Mouse (Mus musculus): ENCODE measurements around the gene Cisd3. TPM values are rescaled to one million over a fixed set of nuclear protein-coding genes. Genes with fewer than 3 reads are reported as not detected.

Gene Cisd3
- total RNA-seq, 2 experiments from 2014 or later: 34.6 to 37.8 TPM

DNA sequence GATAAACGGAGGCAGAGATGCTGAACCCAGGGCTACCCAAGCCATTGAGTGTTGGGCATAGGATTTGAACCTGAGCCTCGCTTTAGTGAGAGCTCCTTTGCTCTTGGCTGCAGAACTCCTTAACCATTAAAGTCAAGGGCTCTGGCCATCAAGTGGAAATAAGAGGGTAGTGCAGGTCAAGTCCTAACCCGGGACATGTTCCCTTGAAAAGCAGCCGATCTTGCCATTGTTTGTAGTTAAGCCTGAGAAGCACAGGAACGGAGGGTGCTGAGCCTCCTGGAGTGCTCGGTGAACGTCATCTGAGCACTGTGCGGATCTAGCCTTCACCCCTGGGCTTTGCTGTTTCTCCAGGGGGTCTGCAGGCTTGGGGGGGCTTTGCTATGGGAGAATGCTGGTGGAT is 7.8 kb upstream of the Cisd3 start:
- no peak for DNase-seq (ENCODE audit: extremely low spot score in 1 of 2, low spot score in 2 of 2)
- intact Hi-C loops (cut with DNase I): no loop called here

DNA sequence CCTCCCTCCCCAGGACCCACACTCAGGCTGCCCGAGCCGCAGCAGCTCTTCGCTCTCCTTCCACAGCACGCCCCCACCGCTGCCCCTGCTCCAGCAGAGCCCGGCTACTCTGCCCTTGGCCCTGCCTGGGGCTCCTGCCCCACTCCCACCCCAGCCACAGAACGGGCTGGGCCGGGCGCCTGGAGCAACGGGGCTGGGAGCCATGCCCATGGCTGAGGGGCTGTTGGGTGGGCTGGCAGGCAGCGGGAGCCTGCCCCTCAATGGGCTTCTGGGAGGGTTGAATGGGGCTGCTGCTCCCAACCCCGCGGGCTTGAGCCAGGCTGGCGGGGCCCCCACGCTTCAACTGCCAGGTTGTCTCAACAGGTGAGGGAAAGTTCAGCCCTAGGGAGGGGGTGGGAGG is 7.3 kb upstream of the Cisd3 start:
- intact Hi-C loops (cut with DNase I): no loop called here
- DNase-seq (ENCODE audit: extremely low spot score in 1 of 2, low spot score in 2 of 2): no peak

DNA sequence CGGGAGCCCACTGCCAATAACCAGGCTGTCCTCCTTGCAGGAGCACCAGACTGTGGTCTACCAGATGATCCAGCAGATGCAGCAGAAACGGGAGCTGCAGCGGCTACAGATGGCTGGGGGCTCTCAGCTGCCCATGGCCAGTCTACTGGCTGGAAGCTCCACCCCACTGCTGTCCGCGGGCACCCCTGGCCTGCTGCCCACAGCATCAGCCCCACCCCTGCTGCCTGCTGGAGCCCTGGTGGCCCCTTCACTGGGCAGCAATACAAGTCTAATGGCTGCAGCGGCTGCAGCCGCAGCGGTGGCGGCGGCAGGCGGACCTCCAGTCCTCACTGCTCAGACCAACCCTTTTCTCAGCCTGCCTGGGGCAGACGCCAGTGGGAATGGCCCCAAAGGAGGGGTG is 5.2 kb upstream of the Cisd3 start:
- intact Hi-C loops (cut with DNase I): no loop called here
- peak in 1 of 2 experiments; percentile 62 for DNase-seq (ENCODE audit: extremely low spot score in 1 of 2, low spot score in 2 of 2)

DNA sequence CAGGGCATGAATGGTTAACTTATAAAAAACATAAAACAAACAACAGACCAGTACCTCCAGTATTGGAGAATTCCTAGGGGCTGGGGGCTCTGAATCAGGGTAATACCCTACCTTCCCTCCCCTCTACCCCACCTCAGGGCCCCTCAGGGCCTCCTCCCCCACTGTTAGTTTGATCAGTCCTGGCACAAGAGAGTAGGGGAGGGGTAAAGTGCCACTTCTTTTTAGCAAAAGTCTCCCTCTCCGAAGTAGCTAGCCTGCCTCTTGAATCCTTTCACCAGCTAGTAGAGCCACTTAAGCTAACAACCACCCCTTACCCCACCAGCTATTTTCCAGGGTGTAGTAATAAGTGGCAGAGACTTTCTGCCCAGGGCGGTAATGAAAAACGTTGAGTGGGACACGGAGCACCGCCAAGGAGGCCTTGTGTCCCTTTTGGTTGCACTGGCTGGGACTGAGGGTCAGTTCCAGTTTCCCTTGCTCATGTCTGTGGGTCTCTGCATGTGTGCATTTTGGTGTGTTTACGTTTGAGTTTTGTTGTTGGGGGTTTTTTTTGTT is 3.0 kb upstream of the Cisd3 start:
- DNase-seq (ENCODE audit: extremely low spot score in 1 of 2, low spot score in 2 of 2): no peak
- intact Hi-C loops (cut with DNase I): no loop called here

DNA sequence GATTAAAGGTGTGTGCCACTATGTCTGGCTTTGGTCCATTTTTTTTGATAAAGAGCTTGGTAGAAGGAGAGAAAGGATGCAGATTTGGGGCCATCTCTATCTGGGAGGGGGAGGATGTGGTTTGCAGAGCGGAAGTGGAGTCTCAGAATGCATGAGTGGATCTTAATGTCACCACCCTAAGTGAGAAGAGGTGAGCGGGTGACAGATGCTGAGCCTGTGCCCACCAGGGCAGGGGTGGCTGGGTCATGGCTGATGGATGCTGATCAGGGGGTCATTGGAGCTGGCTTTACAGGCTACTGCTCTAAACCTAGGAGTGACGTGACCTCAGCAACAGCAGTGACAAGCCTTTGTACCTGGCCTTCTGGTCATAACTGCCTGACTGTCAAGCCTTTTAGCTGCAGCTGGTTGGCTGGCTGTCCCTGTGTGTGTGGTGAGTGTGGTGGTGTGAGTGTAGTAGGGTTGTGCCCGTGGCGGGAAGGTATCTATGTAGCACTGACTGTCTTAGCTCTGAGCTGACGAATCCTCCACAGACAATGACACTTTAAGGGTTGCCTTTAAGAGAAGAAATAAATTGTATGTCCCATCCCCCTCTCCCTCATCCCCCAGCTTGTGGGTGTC is 1.5 kb upstream of the Cisd3 start:
- intact Hi-C loops (cut with DNase I): no loop called here
- DNase-seq (ENCODE audit: extremely low spot score in 1 of 2, low spot score in 2 of 2): no peak

DNA sequence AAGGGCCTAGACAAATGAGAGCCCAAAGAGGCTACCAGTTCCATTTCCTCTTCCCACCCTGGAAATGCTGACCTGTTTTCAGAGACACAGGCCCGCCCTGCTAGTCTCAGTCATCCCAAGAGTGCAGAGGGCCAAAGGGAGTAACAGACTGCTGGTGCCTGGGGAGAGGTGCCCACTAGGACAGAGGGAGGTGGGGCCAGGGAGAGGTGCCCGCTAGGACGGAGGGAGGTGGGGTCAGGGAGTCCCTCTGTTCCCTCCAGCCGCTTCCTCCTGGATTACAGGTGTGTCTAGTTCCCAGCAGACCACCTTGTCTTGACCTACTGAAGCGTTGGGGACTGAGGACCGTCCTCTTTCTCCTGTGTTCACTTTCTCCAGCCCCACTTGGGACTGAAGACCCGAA is 860 bp upstream of the Cisd3 start:
- intact Hi-C loops (cut with DNase I): no loop called here
- DNase-seq (ENCODE audit: extremely low spot score in 1 of 2, low spot score in 2 of 2): no peak

DNA sequence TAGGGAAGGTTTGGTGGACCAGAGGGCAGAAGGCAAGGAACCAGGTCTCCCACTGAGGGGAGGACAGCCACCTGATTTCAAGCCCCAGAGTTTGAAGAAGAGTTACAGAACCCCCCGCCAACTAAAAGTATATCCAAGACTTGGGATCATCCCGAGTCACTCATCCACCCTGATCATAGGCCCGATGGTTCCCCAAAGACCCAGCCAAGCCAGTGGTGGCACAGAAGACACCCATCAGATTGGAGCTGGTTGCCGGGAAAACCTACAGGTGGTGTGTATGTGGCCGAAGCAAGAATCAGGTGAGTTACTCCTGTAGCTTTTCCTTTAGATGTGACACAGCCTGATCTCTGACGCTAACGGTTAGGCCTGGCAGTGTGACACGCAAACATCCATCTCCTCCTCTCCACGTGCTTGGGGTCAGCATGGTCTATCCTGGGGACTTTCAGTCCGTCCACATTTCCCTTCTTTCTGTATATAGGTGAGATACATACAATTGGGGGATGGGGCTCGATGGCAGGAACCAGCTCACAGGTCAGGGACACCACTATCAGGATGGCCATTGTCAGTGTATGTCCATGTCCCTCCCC is 789 bp downstream of the Cisd3 start:
- no peak for DNase-seq (ENCODE audit: extremely low spot score in 1 of 2, low spot score in 2 of 2)
- intact Hi-C loops (cut with DNase I): no loop called here

DNA sequence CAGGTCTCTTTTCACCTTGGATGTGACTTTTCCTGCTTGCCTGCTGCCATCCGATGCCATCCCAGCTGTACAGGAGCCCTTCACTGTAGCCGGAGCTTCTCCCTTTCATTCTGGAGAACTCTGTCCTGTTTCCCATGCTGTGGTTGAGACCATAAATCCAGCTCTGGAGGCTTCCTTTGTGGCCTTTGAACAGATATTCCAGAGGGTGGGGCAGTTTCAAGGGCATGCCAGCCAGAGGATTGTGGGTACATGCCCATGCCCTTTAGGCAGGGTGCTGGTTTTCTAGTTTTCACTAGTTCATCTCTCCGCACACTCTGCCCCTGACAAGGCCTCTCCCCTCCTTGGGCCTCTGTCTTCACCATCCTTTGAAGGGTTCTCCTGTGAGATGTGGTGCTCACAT is 1.4 kb downstream of the Cisd3 start:
- intact Hi-C loops (cut with DNase I): no loop called here
- DNase-seq (ENCODE audit: extremely low spot score in 1 of 2, low spot score in 2 of 2): no peak

DNA sequence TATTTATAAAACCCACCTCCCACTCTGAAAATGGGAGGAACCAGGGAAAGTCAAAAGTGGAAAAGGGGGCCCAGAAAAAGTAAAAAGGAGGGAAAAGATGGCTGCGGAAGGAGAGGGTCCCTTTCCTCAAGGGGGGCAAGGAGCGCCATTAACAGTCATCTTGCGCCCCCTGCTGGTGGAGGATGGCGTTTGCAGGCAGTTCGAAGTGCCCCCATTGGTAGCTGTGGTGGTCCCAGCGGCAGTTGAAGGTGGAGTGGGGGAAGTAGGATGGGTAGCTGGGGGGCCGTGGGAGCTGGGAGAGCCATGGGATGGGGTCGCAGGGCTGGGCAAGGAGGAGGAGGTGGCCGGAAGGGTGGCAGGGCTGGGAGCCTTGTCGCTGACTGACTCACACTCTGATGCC is 4.2 kb downstream of the Cisd3 start:
- peak; percentile 49 to 77 for DNase-seq (ENCODE audit: extremely low spot score in 1 of 2, low spot score in 2 of 2)
- intact Hi-C loops (cut with DNase I): loop anchor here (5.0 kb wide), 1 partner anchor 43 kb away; no protein-coding TSS in a partner anchor

DNA sequence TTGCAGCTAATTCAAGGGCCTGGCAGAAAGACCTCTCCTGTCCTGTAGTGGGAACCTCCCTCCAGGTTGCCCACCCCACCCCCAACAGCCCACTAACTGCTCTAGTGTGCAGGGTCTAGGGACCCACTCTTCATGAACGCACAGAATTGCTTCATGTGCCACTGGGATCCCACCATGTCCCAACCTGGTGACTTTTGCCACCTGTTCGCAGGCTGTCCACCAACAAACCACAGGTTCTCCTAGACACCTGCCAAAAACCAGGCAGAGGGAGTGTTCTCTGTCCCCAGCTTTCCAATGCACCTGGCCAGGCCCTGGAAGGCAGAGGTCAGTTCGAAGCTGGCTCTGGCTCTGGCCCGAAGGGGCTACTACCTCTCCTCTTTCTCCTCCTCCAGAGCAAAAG is 8.8 kb downstream of the Cisd3 start:
- DNase-seq (ENCODE audit: extremely low spot score in 1 of 2, low spot score in 2 of 2): no peak
- intact Hi-C loops (cut with DNase I): loop anchor here (5.0 kb wide), 1 partner anchor 47 kb away; no protein-coding TSS in a partner anchor

DNA sequence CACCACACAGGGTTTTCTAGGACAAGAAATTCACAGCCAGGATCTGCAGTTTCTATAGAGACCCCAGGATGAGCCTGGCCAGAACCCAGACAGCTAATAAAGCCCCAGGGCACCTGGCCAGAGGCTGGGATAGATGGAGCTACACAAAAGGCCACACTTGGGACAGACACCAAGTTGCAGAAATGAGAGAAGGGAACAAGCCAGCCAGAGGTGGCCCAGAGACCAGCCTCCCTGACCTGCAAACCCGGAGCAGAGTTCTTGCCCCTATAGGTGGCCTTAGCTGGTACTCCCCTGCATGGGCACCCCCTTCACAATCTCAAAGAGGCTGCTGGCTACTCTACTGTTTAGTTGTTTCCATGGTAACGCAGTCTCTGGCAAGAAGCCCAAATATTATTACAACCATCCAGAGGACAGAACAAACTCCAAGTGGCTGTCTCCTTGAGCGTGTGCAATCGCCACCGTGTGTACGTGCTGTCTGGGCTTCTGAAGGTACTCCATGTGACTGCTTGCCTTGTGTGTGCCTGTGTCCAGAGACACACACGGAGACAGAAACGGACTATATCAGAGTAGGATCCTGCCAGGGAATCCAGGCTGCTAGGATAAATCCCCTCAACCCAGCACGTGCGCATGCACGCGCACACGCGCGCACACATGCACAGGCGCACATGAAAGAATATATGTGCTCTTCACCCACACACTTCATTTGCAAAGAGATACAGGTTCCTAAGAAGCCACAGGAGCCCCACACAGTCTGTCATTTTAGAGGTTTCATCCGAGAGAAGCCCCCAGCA is 9.5 kb downstream of the Cisd3 start:
- intact Hi-C loops (cut with DNase I): loop anchor here (5.0 kb wide), 3 partner anchors 33 to 203 kb away; partner anchors contain the start of gene Mllt6
- DNase-seq (ENCODE audit: extremely low spot score in 1 of 2, low spot score in 2 of 2): peak; percentile 58 to 75

DNA sequence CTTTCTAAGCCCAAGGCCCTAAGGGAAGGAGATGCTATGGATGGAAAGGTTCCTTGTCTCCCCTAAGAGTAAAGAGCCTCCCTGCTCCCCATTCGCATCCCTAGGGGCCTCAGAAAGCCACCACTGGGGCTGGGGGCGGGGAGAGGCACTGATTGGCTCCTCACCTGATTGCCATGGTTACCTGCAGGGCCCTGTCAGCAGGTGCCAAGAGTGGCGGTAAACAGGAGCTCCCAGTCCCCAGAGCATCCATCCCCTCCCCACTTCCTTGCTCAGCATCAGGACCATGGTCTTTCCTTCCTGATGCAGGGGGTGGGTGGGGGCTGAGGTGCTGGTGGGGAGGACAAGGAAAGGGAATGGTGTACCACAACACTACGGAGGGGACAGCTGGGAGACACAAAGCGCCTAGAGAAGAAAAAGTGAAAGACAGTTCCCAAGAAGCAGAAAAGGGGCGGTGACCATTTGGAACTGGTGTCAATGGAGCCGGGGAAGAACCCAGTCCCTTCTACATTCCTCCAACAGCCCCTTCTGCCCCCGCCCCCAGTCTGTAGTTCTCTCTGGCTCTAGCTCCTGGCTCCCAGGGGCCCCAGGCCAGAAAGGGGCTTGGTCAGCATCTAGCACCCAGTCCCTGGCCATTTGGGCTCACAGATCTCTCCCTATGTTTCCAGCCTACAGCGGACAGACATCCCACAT is 10.2 kb downstream of the Cisd3 start:
- intact Hi-C loops (cut with DNase I): loop anchor here (5.0 kb wide), 2 partner anchors 34 to 204 kb away; partner anchors contain the start of gene Mllt6
- DNase-seq (ENCODE audit: extremely low spot score in 1 of 2, low spot score in 2 of 2): peak in 1 of 2 experiments; percentile 65

DNA sequence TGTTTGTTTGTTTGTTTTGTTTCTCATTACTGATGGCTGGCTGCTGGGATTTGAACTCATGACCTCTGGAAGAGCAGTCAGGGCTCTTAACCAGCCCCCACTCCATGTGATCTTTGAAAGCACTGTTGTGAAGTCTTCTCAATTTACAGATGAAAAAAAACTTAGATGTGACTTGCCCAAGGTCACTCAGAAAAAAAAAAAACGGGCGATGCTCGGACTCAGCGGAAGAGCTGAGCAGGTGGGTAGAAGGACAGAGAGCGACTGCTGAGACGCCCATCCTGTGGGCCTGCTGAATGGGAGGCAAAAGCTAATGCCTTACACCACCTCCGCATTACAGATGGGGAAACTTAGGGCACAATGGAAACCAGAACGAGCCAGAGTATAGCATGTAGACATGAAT is 11.0 kb downstream of the Cisd3 start:
- DNase-seq (ENCODE audit: extremely low spot score in 1 of 2, low spot score in 2 of 2): no peak
- intact Hi-C loops (cut with DNase I): loop anchor here (5.0 kb wide), 2 partner anchors 34 to 204 kb away; partner anchors contain the start of gene Mllt6

DNA sequence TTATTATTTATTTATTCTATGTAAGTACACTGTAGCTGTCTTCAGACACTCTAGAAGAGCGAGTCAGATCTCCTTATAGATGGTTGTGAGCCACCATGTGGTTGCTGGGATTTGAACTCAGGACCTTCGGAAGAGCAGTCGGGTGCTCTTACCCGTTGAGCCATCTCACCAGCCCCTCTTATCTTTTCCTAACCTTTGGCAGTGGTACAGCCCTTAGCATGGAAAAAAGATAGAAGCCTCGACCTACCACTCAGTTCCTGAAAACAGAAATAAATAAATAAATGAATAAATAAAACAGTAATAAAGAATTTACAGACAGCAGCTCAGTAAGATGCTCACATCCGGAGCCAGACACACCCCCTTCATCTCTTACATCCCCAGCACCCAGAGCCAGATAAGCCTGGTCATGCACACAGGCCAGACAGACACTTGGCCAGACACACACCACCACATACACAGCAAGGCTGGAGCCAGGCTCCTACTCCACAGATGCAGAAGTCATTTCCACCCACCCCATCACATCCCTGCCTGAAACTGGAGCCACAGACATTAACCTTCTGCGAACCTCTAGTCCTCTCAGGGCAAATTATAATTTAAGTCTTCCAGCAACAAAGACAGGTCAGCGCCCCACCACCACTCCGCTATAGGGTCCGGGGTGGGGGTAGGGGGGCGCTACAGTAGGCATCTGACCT is 11.7 kb downstream of the Cisd3 start:
- intact Hi-C loops (cut with DNase I): loop anchor here (5.0 kb wide), 2 partner anchors 35 to 205 kb away; partner anchors contain the start of gene Mllt6
- no peak for DNase-seq (ENCODE audit: extremely low spot score in 1 of 2, low spot score in 2 of 2)

DNA sequence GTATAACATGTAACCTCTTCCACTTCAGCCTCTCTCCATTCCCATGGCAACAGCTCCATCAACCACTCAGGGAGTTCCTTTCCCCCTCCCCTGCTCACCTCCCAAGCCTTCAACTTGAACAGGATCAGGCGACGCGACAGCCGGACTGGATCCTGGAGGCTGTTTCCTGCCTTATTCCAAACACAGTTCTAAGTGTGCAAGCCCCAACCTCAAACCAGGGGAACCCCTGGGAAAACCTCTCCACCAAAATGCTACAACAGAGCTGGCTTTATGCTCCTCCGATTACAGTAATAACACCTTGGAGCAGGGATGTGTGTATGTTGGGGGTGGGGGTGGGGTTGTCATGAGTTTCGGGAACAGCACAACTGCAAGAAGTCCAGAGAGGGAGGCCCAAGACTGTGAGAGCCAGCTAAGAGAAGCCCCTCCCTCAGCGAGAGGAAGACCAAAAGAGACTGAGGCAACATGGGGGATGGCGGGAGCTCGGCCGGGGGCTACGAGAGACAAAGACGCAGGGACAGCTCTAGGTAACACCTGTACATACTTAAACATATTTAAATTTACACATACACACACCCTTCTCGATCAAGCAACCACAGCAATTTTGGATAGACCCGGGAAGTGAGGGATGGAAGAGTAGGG is 12.4 kb downstream of the Cisd3 start:
- intact Hi-C loops (cut with DNase I): loop anchor here (5.0 kb wide), 2 partner anchors 36 to 206 kb away; partner anchors contain the start of gene Mllt6
- DNase-seq (ENCODE audit: extremely low spot score in 1 of 2, low spot score in 2 of 2): no peak

DNA sequence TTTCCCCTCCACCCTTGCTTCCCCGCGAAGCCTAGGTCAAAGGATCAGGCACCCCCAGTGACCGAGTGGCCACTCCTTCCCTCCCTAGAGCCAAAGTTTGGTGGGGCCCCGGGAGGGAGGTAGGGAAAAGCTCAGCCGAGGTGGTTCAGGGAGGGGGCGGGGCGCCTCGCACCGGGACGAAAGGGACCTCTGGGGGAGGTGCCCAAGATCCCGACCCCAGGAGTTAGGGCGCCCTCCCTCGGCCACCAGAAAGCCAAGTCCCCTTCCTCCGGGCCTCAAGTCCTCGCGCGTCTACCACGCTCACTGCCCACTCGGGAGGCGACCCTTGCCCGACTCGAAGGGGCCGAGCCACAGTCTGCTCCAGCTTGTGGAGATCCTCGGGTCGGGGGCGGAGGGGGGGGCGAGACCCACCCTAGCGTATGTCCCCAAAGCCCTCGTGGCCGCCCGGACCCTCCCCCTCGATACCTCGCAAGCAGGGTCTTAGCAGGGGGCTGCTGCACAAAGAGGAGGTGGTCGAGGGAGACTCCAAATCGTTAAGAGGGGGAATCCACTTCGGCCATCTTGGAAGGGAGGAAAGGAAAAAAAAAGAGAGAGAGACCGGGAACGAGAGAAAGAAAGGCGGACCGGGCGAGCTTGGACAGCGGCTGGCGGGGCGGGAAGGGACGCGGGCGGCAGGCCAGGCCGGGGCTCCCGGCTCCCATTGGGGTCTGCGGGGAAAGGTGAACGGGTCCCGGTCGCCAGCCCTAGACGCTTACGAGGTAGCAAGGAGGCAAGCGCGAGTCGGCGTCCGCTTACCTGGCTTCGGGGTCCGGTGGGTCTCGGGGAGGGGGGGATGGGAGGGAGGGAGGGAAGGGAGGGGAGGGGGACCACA is 13.3 kb downstream of the Cisd3 start:
- peak; percentile 42 to 89 for DNase-seq (ENCODE audit: extremely low spot score in 1 of 2, low spot score in 2 of 2)

DNA sequence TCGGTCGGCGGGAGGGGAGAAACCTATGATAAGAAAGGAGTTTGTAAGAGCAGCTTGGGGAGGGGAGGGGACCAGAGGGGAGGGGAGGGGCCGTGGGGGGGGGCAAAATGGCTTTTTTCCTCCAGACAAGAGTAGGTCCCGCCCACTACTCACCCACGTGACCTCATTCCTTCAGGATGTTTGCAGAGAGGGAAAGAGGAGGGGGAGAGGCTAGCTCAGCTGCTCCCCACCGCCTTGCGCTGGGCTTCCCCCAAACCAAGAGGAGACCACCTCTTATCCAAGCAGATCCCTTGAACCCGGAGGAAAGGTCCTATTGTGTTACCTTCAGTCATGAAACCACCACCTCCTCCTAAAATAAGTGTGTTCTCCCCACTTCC is 14.0 kb downstream of the Cisd3 start:
- peak; percentile 88 to 96 for DNase-seq (ENCODE audit: extremely low spot score in 1 of 2, low spot score in 2 of 2)
- intact Hi-C loops (cut with DNase I): loop anchor here (5.0 kb wide), 3 partner anchors 37 to 207 kb away; partner anchors contain the start of genes Mllt6 and Pip4k2b

More for the DNA sequence above, 13.3 kb downstream of the Cisd3 start:
- intact Hi-C loops (cut with DNase I): loop anchor here (5.0 kb wide), 2 partner anchors 37 to 207 kb away; partner anchors contain the start of gene Mllt6

Data from left cerebral cortex, postnatal 10 days (tissue).